Comparison of ENCODE assay signal across 8 mouse cellular contexts in the genomic region with DNA sequence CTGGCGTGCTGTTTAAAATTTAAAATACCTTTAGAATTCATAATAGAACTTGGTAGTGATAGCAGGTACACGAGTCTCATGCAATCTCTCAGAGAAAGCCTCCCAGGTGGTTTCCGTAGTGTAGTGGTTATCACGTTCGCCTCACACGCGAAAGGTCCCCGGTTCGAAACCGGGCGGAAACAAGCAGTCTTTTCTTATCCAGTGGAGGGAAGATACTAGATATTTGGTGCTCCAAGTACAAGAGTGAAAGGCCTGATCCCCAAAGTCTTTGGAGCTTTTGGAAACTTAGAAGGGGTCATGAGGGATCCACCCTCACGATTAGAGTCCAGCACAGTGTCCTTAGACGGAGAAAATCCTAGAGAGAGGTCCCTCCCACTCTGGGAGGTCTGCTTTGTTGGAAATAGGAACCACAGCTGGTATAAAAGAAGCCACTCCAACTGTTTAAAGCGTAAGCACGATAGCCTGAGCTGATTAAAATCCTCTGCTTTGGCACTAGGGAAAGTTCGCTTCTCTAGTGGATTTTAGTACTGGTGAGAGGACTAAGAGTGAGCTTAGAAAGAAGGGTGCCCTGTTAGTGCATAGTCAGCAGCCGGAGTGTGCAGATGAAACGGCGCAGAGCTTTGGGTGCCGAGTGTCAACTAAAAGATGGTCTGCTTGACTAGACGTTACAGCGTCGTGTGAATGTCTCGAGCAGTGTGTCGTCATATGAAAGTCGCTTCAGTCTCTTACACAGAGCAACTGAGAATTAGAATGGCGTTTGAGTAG. TPM values are rescaled to one million over a fixed set of nuclear protein-coding genes. Genes with fewer than 3 reads are reported as not detected.
A peak's percentile ranks its signal among the peaks of the same experiment; 100 is the strongest.
DNase-seq lines count a peak whose midpoint lies in the region; ATAC-seq lines count a peak whose summit lies in the region.

No protein-coding gene starts in this region.

- H3K36me3 ChIP-seq in megakaryocyte, embryonic 14.5 days (replicated peaks; ENCODE audit: low read length): no peaks in the 10 kb centered on the region
- H3K36me3 ChIP-seq in intestine, embryonic 14.5 days (ENCODE audit: control insufficient read depth, insufficient read depth, low read length): no peaks in the 10 kb centered on the region
- no peaks in the 10 kb centered on the region for H3K36me3 ChIP-seq in splenic B cell, adult 2 months (ENCODE audit: control insufficient read depth, insufficient read depth, low read length, poor library complexity, severe bottlenecking)

- WGBS in intestine, embryonic 14.5 days: 5% methylated on average over 27 of the region's 27 CpGs

- no peak overlapping the region for H3K9ac ChIP-seq in intestine, embryonic 14.5 days (ENCODE audit: low read length)

- H3K9me3 ChIP-seq in megakaryocyte, embryonic 14.5 days: peaks cover 29% of the 10 kb centered on the region
- H3K9me3 ChIP-seq in intestine, embryonic 14.5 days (ENCODE audit: control insufficient read depth, low read length): no peaks in the 10 kb centered on the region

- peaks cover 88% of the 10 kb centered on the region for H3K27me3 ChIP-seq in megakaryocyte, embryonic 14.5 days (replicated peaks)
- peaks cover 93% of the 10 kb centered on the region for H3K27me3 ChIP-seq in intestine, embryonic 14.5 days (replicated peaks; ENCODE audit: control insufficient read depth, insufficient read depth, low read length)
- no peaks in the 10 kb centered on the region; the same call in none of the 2 replicates for H3K27me3 ChIP-seq in splenic B cell, adult 2 months (ENCODE audit: control insufficient read depth, insufficient read depth, low read length, poor library complexity, severe bottlenecking)

- H3K27ac ChIP-seq in intestine, embryonic 14.5 days (ENCODE audit: low read depth): no peak overlapping the region

- ATAC-seq in megakaryocyte, adult 5-6 weeks (ENCODE audit: poor library complexity, severe bottlenecking): no peak
- ATAC-seq in intestine, embryonic 14.5 days (replicated peaks; ENCODE audit: low FRiP score, low TSS enrichment, low read depth): no peak
- no peak for ATAC-seq in cerebellum, adult (ENCODE audit: insufficient number of reproducible peaks, low FRiP score, low TSS enrichment)
- ATAC-seq in erythroid progenitor cell, adult 5-6 weeks (replicated peaks; ENCODE audit: low FRiP score, poor library complexity, severe bottlenecking): no peak

- peak; percentile 54 for DNase-seq in WW6 (ENCODE audit: low read depth, low spot score)
- peak; percentile 78 for DNase-seq in intestine, embryonic 14.5 days (ENCODE audit: low spot score)
- DNase-seq in splenic B cell, adult 2 months (ENCODE audit: low read depth, low spot score): peak; percentile 61
- no peak for DNase-seq in frontal cortex, postnatal 36 days (ENCODE audit: low spot score in 2 of 2)

- H3K4me3 ChIP-seq in megakaryocyte, embryonic 14.5 days (replicated peaks): peak overlapping the region; percentile 91
- no peak overlapping the region for H3K4me3 ChIP-seq in intestine, embryonic 14.5 days (ENCODE audit: low read depth, low read length)

- peak overlapping the region; percentile 6; the same call in 1 of the 2 replicates for H3K4me2 ChIP-seq in intestine, embryonic 14.5 days (ENCODE audit: low read length)

- H3K4me1 ChIP-seq in megakaryocyte, embryonic 14.5 days: peaks cover 42% of the 10 kb centered on the region
- no peaks in the 10 kb centered on the region for H3K4me1 ChIP-seq in intestine, embryonic 14.5 days (replicated peaks; ENCODE audit: control insufficient read depth, insufficient read depth, low read length)

RNA-seq across cellular contexts. Expression of gene Fcgr1, which starts 39.0 kb away (rescaled TPM):
- 0.86 and 1.7 TPM in 2 replicates for polyA plus RNA-seq in megakaryocyte, embryonic 14.5 days (2012; ENCODE audit: insufficient read depth, low replicate concordance)
- 15.7 and 25.4 TPM in 2 replicates for total RNA-seq in megakaryocyte, adult 5-6 weeks (2015)
- total RNA-seq in megakaryocyte, adult 5-6 weeks (2017): 24.5 and 27.9 TPM in 2 replicates
- 3.4 TPM in 2 replicates for polyA plus RNA-seq in intestine, embryonic 14.5 days (2014; fragmentation: Nextera tagmentation; extraction: Ambion mirVana)
- 3.8 and 5.0 TPM in 2 replicates for total RNA-seq in erythroid progenitor cell, adult 5-6 weeks (2015; ENCODE audit: low replicate concordance)
- 4.1 TPM in 1 of 2 replicates, not detected in the other for total RNA-seq in erythroid progenitor cell, adult 5-6 weeks (2017; ENCODE audit: low replicate concordance)

Comparison
In these comparisons a context has a peak if more than half of its experiments do, and no peak if none do; other contexts are left out.
1. DNase-seq: peak in WW6 (single experiment), intestine, embryonic 14.5 days (single experiment) and splenic B cell, adult 2 months (single experiment); none in frontal cortex, postnatal 36 days (0 of 2).